Mouse (Mus musculus) G1E (cell line): ENCODE data around the gene Ankmy1. TPM values are rescaled to one million over a fixed set of nuclear protein-coding genes. Genes with fewer than 3 reads are reported as not detected.

Experiments
- ATAC-seq: 2 replicates; pipeline ENCODE4 v1.8.0; 2016; ENCODE audit warnings: mild to moderate bottlenecking; ENCODE audit not compliant: insufficient number of reproducible peaks, poor library complexity, low FRiP score, severe bottlenecking; ENCODE audit errors: extremely low read depth
- DNase-seq: peaks from one replicate; pipeline ENCODE4 v3.0.0; 2012; ENCODE audit warnings: low spot score
- H3K27me3 ChIP-seq: 2 replicates; pipeline ENCODE4 v1.6.1; 2012; ENCODE audit warnings: mild to moderate bottlenecking, low read length, inconsistent platforms; ENCODE audit not compliant: insufficient read depth
- H3K36me3 ChIP-seq: replicated peaks from 2 replicates; pipeline ENCODE3; 2012; ENCODE audit warnings: mild to moderate bottlenecking, inconsistent platforms
- H3K4me1 ChIP-seq: 2 replicates; pipeline ENCODE4 v1.6.1; 2012; ENCODE audit warnings: low read depth, low read length, inconsistent platforms, mixed read lengths; ENCODE audit not compliant: insufficient read depth
- H3K4me3 ChIP-seq: 2 replicates; pipeline ENCODE4 v1.5.1; 2012; ENCODE audit warnings: low read depth, mild to moderate bottlenecking, inconsistent platforms, low read length, moderate library complexity, mixed read lengths
- H3K9me3 ChIP-seq: replicated peaks from 2 replicates; pipeline ENCODE4 v1.6.1; 2012; ENCODE audit warnings: inconsistent platforms
- CTCF ChIP-seq: IDR thresholded peaks from 2 replicates; pipeline ENCODE4 v1.5.1; 2012; ENCODE audit warnings: low read depth, low read length, inconsistent platforms, mixed read lengths
- GATA1 ChIP-seq: IDR thresholded peaks from 2 replicates; pipeline ENCODE4 v1.6.1; 2012; ENCODE audit warnings: borderline replicate concordance, low read length, inconsistent platforms, mixed read lengths
- GATA2 ChIP-seq: IDR thresholded peaks from 2 replicates; pipeline ENCODE4 v1.6.1; 2012; ENCODE audit warnings: low read depth, low read length, inconsistent platforms, borderline replicate concordance
- POLR2AphosphoS5 ChIP-seq: IDR thresholded peaks from 2 replicates; pipeline ENCODE4 v1.6.1; 2012; ENCODE audit warnings: low read depth, low read length, inconsistent platforms; ENCODE audit not compliant: insufficient replicate concordance
- TAL1 ChIP-seq: conservative IDR thresholded peaks from 2 replicates; pipeline ENCODE4 v1.6.1; 2012; ENCODE audit warnings: low read depth, low read length, inconsistent platforms, mixed read lengths
- polyA plus RNA-seq: library from polyadenylated mRNA; stranded (reverse); fragments of >175 nt; gene quantifications from 2 replicates; pipeline ENCODE4 v1.2.3, GENCODE M21; 2012
- total RNA-seq, 2 experiments: library from RNA; stranded (forward) in 1 of 2; stranded (reverse) in 1 of 2; fragments of 200-1000 nt in 1 of 2; fragments of >200 nt in 1 of 2; fragmentation: Nextera tagmentation in 1 of 2; gene quantifications; 2 replicates each; pipeline ENCODE4 v1.2.3; 2014 to 2017

Ankmy1 gene
- total and polyA plus RNA-seq, 3 experiments: 0.08 to 0.75 (median 0.38) TPM

DNA sequence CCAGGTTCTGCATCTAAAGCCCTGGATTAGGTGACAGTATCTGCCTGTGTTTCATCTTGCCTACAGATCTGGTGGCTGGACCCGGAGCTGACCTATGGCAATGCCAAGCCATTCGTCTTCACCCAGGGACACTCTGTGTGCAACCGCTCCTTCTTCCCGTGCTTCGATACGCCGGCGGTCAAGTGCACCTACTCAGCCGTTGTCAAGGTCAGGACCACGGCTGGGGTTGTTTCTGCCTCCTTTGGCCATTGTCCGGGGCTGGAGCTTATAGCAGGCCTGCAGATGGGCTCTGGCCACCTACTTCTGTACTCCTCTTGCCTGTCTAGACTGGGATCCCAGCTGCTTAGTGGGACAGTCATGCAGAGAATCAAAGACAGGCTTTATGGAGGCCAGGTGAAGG is 12.3 kb upstream of the Ankmy1 start:
- peaks cover 84% of the 10 kb centered on the region for H3K36me3 ChIP-seq
- TF ChIP-seq GATA1: no peak
- TF ChIP-seq GATA2: no peak
- no peak for TF ChIP-seq CTCF
- TF ChIP-seq TAL1: no peak
- no peaks in the 10 kb centered on the region for H3K27me3 ChIP-seq
- DNase-seq (no peak), ATAC-seq (no peak)
- H3K4me1 ChIP-seq: peaks cover 36% of the 10 kb centered on the region
- no peaks in the 10 kb centered on the region for H3K9me3 ChIP-seq
- no peak overlapping the region for H3K4me3 ChIP-seq

- H3K27me3 ChIP-seq: no peaks in the 10 kb centered on the region
- H3K9me3 ChIP-seq: no peaks in the 10 kb centered on the region
- no peak overlapping the region for H3K4me3 ChIP-seq
- peaks cover 39% of the 10 kb centered on the region for H3K4me1 ChIP-seq
- no peak for ATAC-seq
- H3K36me3 ChIP-seq: peaks cover 76% of the 10 kb centered on the region
- no peak for DNase-seq
- TF ChIP-seq GATA1 (no peak), GATA2 (no peak), TAL1 (no peak), CTCF (no peak), POLR2AphosphoS5 (no peak)
Observed at GRCm38 (mm10) chr1:92914239-92914638, 11.5 kb upstream of the Ankmy1 start.

DNA sequence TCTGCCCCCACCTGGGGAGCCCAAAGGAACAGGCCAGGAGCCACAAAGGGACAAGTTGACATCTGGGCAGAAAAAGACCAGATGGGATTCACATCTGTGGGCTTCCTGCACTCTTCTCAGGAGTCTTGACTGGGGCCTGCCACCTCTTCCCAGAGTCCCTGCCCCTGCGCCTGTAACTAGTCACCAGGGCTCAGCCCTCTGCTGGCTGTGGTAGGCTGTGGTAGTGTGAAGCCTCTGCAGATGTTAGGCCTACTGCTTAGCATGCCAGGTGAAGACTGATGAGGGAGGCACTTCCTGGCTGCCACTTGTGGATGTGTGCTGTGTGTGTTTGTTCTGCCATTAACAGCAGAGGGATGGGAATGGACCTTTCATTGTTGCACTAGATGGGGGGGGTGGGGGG is 9.6 kb upstream of the Ankmy1 start:
- peak; percentile 15; the same call in 1 of the 2 replicates for ATAC-seq

GRCm38 (mm10) chr1:92911721-92912138 is 9.0 kb upstream of the Ankmy1 start:
- Histone ChIP-seq H3K36me3 (peaks cover 53% of the 10 kb centered on the region), H3K27me3 (no peaks in the 10 kb centered on the region), H3K9me3 (no peaks in the 10 kb centered on the region), H3K4me1 (peaks cover 57% of the 10 kb centered on the region), H3K4me3 (peak overlapping the region; percentile 80)
- TF ChIP-seq GATA2: no peak
- TF ChIP-seq CTCF: no peak
- TF ChIP-seq POLR2AphosphoS5: no peak
- no peak for TF ChIP-seq GATA1
- TF ChIP-seq TAL1: no peak
- peak; percentile 39 for DNase-seq
- no peak for ATAC-seq

More for the DNA sequence above, 9.6 kb upstream of the Ankmy1 start:
- peaks cover 59% of the 10 kb centered on the region for H3K36me3 ChIP-seq
- H3K27me3 ChIP-seq: no peaks in the 10 kb centered on the region
- H3K4me1 ChIP-seq: peaks cover 57% of the 10 kb centered on the region
- peak; percentile 58 for DNase-seq
- H3K9me3 ChIP-seq: no peaks in the 10 kb centered on the region
- H3K4me3 ChIP-seq: peak overlapping the region; percentile 80; the same call in 1 of the 2 replicates
- TF ChIP-seq GATA1 (no peak), POLR2AphosphoS5 (no peak), GATA2 (no peak), TAL1 (no peak), CTCF (no peak)

DNA sequence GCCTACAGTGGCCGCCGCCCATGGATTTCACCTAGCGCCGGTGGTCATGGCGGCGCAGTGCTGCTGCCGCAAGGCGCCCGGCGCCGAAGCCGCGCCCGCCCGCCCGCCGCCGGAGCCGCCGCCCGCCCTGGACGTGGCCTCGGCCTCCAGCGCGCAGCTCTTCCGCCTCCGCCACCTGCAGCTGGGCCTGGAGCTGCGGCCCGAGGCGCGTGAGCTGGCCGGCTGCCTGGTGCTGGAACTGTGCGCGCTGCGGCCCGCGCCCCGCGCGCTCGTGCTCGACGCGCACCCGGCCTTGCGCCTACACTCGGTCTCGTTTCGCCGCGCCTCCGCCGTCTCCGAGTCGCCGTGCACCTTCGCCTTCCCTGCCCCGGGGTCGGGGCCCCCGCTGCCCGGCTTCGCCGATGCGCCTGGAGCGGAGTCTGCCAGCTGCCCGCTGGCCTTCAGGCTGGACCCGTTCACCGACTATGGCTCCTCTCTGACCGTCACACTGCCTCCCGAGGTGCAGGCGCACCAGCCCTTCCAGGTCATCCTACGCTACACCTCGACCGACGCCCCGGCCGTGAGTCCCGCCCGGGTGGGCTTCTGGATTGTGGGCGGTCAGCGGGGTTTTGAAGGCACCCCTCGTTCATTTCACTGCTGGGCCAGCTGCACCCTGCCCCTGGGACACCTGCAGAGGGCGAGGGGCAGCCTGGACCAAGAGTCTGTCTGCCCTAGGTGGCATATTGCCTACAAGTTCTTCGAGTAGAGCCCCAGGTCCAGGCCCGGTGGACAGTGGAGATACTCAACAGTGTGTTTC is 8.4 kb upstream of the Ankmy1 start:
- TF ChIP-seq CTCF (no peak), TAL1 (no peak), GATA1 (no peak), GATA2 (no peak), POLR2AphosphoS5 (no peak)
- Histone ChIP-seq H3K4me3 (peak overlapping the region; percentile 80), H3K27me3 (no peaks in the 10 kb centered on the region), H3K4me1 (peaks cover 61% of the 10 kb centered on the region), H3K36me3 (peaks cover 47% of the 10 kb centered on the region), H3K9me3 (no peaks in the 10 kb centered on the region)
- ATAC-seq (no peak), DNase-seq (peak; percentile 68)

DNA sequence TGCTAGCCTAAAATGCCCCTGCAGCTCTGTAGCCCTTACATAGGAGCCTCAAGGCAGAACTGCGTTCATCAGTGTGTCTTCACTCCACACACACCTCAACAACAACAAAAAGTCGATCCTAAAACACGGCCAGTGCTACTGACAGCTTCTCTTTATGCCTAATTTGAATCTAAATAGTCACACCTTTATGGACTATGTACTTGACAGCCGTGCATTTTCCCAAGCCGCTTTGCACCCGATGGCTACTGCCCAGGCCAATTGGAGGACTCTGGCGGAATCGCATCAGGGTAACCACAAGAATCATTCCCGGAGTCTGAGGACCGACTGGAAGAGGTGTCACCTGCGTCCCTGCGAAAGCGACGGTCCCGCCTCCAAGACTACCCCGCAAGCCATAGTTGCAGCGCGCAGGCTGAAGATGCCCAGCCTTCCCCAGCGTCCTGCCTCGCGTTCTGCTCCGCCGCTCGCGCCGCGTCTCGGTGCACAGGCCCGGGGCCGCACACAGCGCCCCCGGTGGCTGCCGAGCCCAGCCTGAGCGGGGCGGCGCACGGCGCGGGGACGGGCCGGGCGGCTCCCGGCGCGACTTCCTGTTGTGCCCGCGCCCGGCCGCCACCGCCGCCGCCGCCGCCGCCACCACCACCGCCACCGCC is 7.7 kb upstream of the Ankmy1 start, which contains the start of gene Rnpepl1:
Rnpepl1 (plus strand) TSS at position 545 of the 647 bp plus-strand sequence.
- ATAC-seq (no peak), DNase-seq (peak; percentile 85)
- Histone ChIP-seq H3K27me3 (no peaks in the 10 kb centered on the region), H3K9me3 (no peaks in the 10 kb centered on the region), H3K4me3 (peak within 1 kb of the TSS; percentile 80), H3K36me3 (peaks cover 45% of the 10 kb centered on the region), H3K4me1 (peaks cover 67% of the 10 kb centered on the region)
- TF ChIP-seq CTCF (peak; percentile 37; the same call in 1 of the 2 replicates), GATA1 (no peak), TAL1 (no peak), GATA2 (no peak)

- no peak for DNase-seq
- Histone ChIP-seq H3K4me1 (peaks cover 67% of the 10 kb centered on the region), H3K4me3 (no peak overlapping the region)
Observed at GRCm38 (mm10) chr1:92909068-92909467, 6.4 kb upstream of the Ankmy1 start.

More at GRCm38 (mm10) chr1:92909068-92909467, 6.4 kb upstream of the Ankmy1 start:
- no peak for ATAC-seq
- H3K36me3 ChIP-seq: peaks cover 40% of the 10 kb centered on the region
- TF ChIP-seq GATA1: no peak
- 0 out of 2 replicates have a peak, but pooled peaks have one; percentile 3 for TF ChIP-seq CTCF
- H3K9me3 ChIP-seq: no peaks in the 10 kb centered on the region
- H3K27me3 ChIP-seq: no peaks in the 10 kb centered on the region
